Mouse (Mus musculus): ENCODE data around the gene Tsen15.
A peak's percentile ranks its signal among the peaks of the same experiment; 100 is the strongest.

The Tsen15 gene

GRCm38 (mm10) chr1:152386188-152386835, at the start of gene Tsen15:
TSS of gene Tsen15 (minus strand) at chr1:152386688.
- peak; percentile 94 for DNase-seq

GRCm38 (mm10) chr1:152434166-152434565, 47.7 kb upstream of the Tsen15 start:
- DNase-seq: no peak

GRCm38 (mm10) chr1:152429805-152430204, 43.3 kb upstream of the Tsen15 start:
- no peak for DNase-seq

- DNase-seq: no peak
Observed at GRCm38 (mm10) chr1:152427912-152428581, 41.6 kb upstream of the Tsen15 start.

- DNase-seq: no peak
Observed at GRCm38 (mm10) chr1:152423052-152423451, 36.6 kb upstream of the Tsen15 start.

- DNase-seq: no peak
Observed at GRCm38 (mm10) chr1:152422295-152422694, 35.8 kb upstream of the Tsen15 start.

- DNase-seq: peak; percentile 33
Observed at GRCm38 (mm10) chr1:152417602-152418001, 31.1 kb upstream of the Tsen15 start.

GRCm38 (mm10) chr1:152416306-152416904, 29.9 kb upstream of the Tsen15 start:
- DNase-seq: no peak

- no peak for DNase-seq
Observed at GRCm38 (mm10) chr1:152414451-152414850, 28.0 kb upstream of the Tsen15 start.

GRCm38 (mm10) chr1:152413961-152414360, 27.5 kb upstream of the Tsen15 start:
- no peak for DNase-seq

GRCm38 (mm10) chr1:152413116-152413515, 26.6 kb upstream of the Tsen15 start:
- no peak for DNase-seq

GRCm38 (mm10) chr1:152410657-152411056, 24.2 kb upstream of the Tsen15 start:
- no peak for DNase-seq

- DNase-seq: no peak
Observed at GRCm38 (mm10) chr1:152409356-152409755, 22.9 kb upstream of the Tsen15 start.

GRCm38 (mm10) chr1:152407021-152407946, 20.8 kb upstream of the Tsen15 start:
- DNase-seq: no peak

- no peak for DNase-seq
Observed at GRCm38 (mm10) chr1:152400556-152401540, 14.4 kb upstream of the Tsen15 start.

GRCm38 (mm10) chr1:152399790-152400555, 13.5 kb upstream of the Tsen15 start, which contains the start of gene Colgalt2:
TSS of gene Colgalt2 (plus strand) at chr1:152399830.
- DNase-seq: peak; percentile 59

GRCm38 (mm10) chr1:152398708-152399107, 12.2 kb upstream of the Tsen15 start:
- DNase-seq: no peak

GRCm38 (mm10) chr1:152394956-152395515, 8.5 kb upstream of the Tsen15 start:
- DNase-seq: peak; percentile 44

- DNase-seq: no peak
Observed at GRCm38 (mm10) chr1:152394137-152394536, 7.6 kb upstream of the Tsen15 start.

- peak; percentile 21 for DNase-seq
Observed at GRCm38 (mm10) chr1:152389271-152389670, 2.8 kb upstream of the Tsen15 start.
